Comparison of ENCODE assay signal across 8 mouse cellular contexts in genomic region chr1:118321661-118322201, GRCm38 (mm10). TPM values are rescaled to one million over a fixed set of nuclear protein-coding genes. Genes with fewer than 3 reads are reported as not detected.
A peak's percentile ranks its signal among the peaks of the same experiment; 100 is the strongest.
DNase-seq lines count a peak whose midpoint lies in the region; ATAC-seq and TF ChIP-seq lines count a peak whose summit lies in the region.

Nifk (plus strand) TSS chr1:118321839.

- peak within 1 kb of the TSS; percentile 83 for H3K4me2 ChIP-seq in embryonic facial prominence, embryonic 14.5 days (ENCODE audit: low read depth, low read length)
- peak within 1 kb of the TSS; percentile 88 for H3K4me2 ChIP-seq in limb, embryonic 14.5 days (replicated peaks; ENCODE audit: low read depth, low read length, severe bottlenecking)
- H3K4me2 ChIP-seq in midbrain, postnatal 0 days (ENCODE audit: low read depth, low read length, poor library complexity, severe bottlenecking), result peak within 1 kb of the TSS; percentile 87

- TF ChIP-seq POLR2A in limb, embryonic 14.5 days (IDR thresholded peaks at IDR 0.05; ENCODE audit: borderline replicate concordance, extremely low read depth, insufficient read depth, insufficient read length), result no peak

- ATAC-seq in embryonic facial prominence, embryonic 14.5 days (ENCODE audit: low read depth), result peak; percentile 95
- peak; percentile 94 for ATAC-seq in limb, embryonic 14.5 days (ENCODE audit: low FRiP score, low read depth)
- peak; percentile 96 for ATAC-seq in midbrain, postnatal 0 days (ENCODE audit: low FRiP score)

- peaks cover 6% of the 10 kb centered on the region for H3K4me1 ChIP-seq in embryonic facial prominence, embryonic 14.5 days (ENCODE audit: control insufficient read depth, insufficient read depth, low read length)
- H3K4me1 ChIP-seq in limb, embryonic 14.5 days (ENCODE audit: control insufficient read depth, insufficient read depth, low read length), result peaks cover 9% of the 10 kb centered on the region; the same call in 1 of the 2 replicates
- peaks cover 7% of the 10 kb centered on the region for H3K4me1 ChIP-seq in midbrain, postnatal 0 days (ENCODE audit: insufficient read depth, low read length)

- no peaks in the 10 kb centered on the region for H3K27me3 ChIP-seq in embryonic facial prominence, embryonic 14.5 days (replicated peaks; ENCODE audit: control insufficient read depth, insufficient read depth, low read length)
- no peaks in the 10 kb centered on the region for H3K27me3 ChIP-seq in limb, embryonic 14.5 days (ENCODE audit: control insufficient read depth, insufficient read depth, low read length)
- no peaks in the 10 kb centered on the region for H3K27me3 ChIP-seq in midbrain, postnatal 0 days (ENCODE audit: insufficient read depth, low read length)

- DNase-seq in 3T3-L1 (ENCODE audit: low read depth, low spot score), result peak; percentile 98
- peak; percentile 77 for DNase-seq in adrenal gland, postnatal 4 days (ENCODE audit: low spot score in 2 of 2)
- peak; percentile 98 for DNase-seq in embryonic facial prominence, embryonic 14.5 days (ENCODE audit: low spot score)
- DNase-seq in heart, adult 8-10 months (ENCODE audit: low spot score), result peak; percentile 94
- peak; percentile 95 for DNase-seq in kidney, adult 9 months
- DNase-seq in limb, embryonic 14.5 days (ENCODE audit: low spot score), result peak; percentile 94
- peak; percentile 97 for DNase-seq in midbrain, postnatal 0 days (ENCODE audit: low spot score)
- DNase-seq in spleen, postnatal 14 days (ENCODE audit: low spot score in 2 of 2), result peak; percentile 77 to 87

- peak within 1 kb of the TSS; percentile 80 for H3K4me3 ChIP-seq in embryonic facial prominence, embryonic 14.5 days (ENCODE audit: low read depth, low read length)
- H3K4me3 ChIP-seq in limb, embryonic 14.5 days (replicated peaks; ENCODE audit: low read length), result peak within 1 kb of the TSS; percentile 63
- H3K4me3 ChIP-seq in midbrain, postnatal 0 days (ENCODE audit: low read depth, low read length), result peak within 1 kb of the TSS; percentile 91

- peak within 1 kb of the TSS; percentile 86 for H3K9ac ChIP-seq in embryonic facial prominence, embryonic 14.5 days (ENCODE audit: low read depth, low read length)
- peak within 1 kb of the TSS; percentile 68 for H3K9ac ChIP-seq in limb, embryonic 14.5 days (ENCODE audit: low read depth, low read length, severe bottlenecking)
- H3K9ac ChIP-seq in midbrain, postnatal 0 days (replicated peaks; ENCODE audit: low read length, poor library complexity, severe bottlenecking), result peak within 1 kb of the TSS; percentile 83

- H3K27ac ChIP-seq in embryonic facial prominence, embryonic 14.5 days (replicated peaks; ENCODE audit: low read depth, low read length), result no peak within 1 kb of the TSS; the same call in 1 of the 2 replicates
- no peak within 1 kb of the TSS; the same call in 1 of the 2 replicates for H3K27ac ChIP-seq in limb, embryonic 14.5 days (replicated peaks; ENCODE audit: low read depth, low read length)
- peak within 1 kb of the TSS; percentile 73 for H3K27ac ChIP-seq in midbrain, postnatal 0 days (ENCODE audit: low read depth, low read length)

- WGBS in embryonic facial prominence, embryonic 14.5 days, result under 1% methylated on average over 27 of the region's 37 CpGs
- WGBS in limb, embryonic 14.5 days, result under 1% methylated on average over 37 of the region's 37 CpGs
- WGBS in midbrain, postnatal 0 days, result under 1% methylated on average over 37 of the region's 37 CpGs

- peak; percentile 90 for TF ChIP-seq CTCF in midbrain, postnatal 0 days (IDR thresholded peaks at IDR 0.05)

- H3K9me3 ChIP-seq in embryonic facial prominence, embryonic 14.5 days (ENCODE audit: control insufficient read depth, low read length), result no peaks in the 10 kb centered on the region
- no peaks in the 10 kb centered on the region for H3K9me3 ChIP-seq in limb, embryonic 14.5 days (ENCODE audit: control insufficient read depth, low read length)
- no peaks in the 10 kb centered on the region for H3K9me3 ChIP-seq in midbrain, postnatal 0 days (ENCODE audit: low read length)

- H3K36me3 ChIP-seq in embryonic facial prominence, embryonic 14.5 days (ENCODE audit: control insufficient read depth, insufficient read depth, low read length), result peaks cover 29% of the 10 kb centered on the region
- H3K36me3 ChIP-seq in limb, embryonic 14.5 days (ENCODE audit: control insufficient read depth, insufficient read depth, low read length), result peaks cover 17% of the 10 kb centered on the region
- peaks cover 14% of the 10 kb centered on the region for H3K36me3 ChIP-seq in midbrain, postnatal 0 days (ENCODE audit: insufficient read depth, low read length)

RNA-seq across cellular contexts. Expression of gene Nifk, which starts in this region (rescaled TPM):
- 10 to 100 TPM; 45.7 to 45.9 TPM for total RNA-seq in adrenal gland, postnatal 4 days (2021)
- polyA plus RNA-seq in embryonic facial prominence, embryonic 14.5 days (2014; fragmentation: Nextera tagmentation; extraction: Ambion mirVana), result 74.5 and 84.7 TPM in 2 replicates
- 10 to 100 TPM; 13.8 to 16.8 (median 14.7) TPM for total RNA-seq in heart, adult 8-10 months (2022)
- 28.7 and 44.9 TPM in 2 replicates for polyA plus RNA-seq in limb, embryonic 14.5 days (2012; rRNA removed)
- 85.8 and 87.3 TPM in 2 replicates for polyA plus RNA-seq in limb, embryonic 14.5 days (2014; fragmentation: Nextera tagmentation; extraction: Ambion mirVana)
- total RNA-seq in midbrain, postnatal 0 days (2014; rRNA removed), result 34.1 and 45.8 TPM in 2 replicates
- 72.9 and 78.0 TPM in 2 replicates for polyA plus RNA-seq in midbrain, postnatal 0 days (2015; fragmentation: Nextera tagmentation; extraction: Ambion mirVana)
